Mouse (Mus musculus): Measurements from ENCODE around the gene Tfpi.

Gene Tfpi

DNA sequence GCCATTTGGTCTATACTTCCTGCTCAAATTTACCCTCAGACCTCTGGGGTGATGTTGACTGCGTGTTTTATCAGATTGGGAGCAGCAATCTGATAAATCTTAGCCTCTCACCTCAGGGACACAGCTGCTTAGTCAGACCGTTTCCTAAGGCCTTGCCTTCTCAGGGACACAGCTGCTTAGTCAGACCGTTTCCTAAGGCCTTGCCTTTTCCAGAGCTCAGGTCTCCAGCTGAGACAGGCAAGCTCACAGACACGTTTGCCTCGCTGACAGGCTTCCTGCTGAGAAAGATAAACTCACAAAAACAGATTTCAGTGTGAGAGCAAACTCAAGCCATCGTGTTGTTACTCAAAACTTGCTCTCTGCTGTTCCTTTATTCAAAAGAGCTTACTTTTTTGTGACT is 1.9 kb downstream of the Tfpi start:
- peak; percentile 44 for DNase-seq (ENCODE audit: low read depth, low spot score)

DNA sequence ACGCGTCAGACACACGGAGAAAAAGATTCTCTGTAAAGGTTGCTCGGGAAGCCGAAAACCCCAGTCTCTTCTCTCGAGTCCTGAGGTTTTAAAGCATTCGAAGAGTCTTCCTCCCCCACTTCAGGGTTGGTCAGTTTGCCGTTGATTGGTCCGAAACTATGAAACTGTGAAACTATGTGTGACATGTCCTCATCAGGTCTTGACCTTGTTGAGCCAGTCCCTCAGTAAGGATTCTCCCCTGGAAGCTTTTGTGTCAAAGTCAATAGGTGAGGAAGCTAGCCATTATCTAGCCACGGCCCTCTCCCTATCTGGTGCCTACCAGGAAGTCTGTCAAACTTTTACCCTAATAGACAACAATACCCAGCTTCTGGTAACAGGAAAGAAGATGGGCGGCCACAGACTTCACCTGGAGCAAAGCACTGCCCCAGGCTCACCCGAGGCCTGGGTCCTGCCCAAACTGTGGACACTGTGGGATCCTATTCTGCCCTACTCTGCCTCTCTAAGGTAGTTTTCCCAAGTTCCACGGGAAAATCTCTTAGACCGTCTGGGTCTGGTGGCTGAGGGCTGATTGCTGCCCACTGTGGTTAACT is 2.5 kb downstream of the Tfpi start:
- no peak for DNase-seq (ENCODE audit: low read depth, low spot score)

GRCm38 (mm10) chr2:84467391-84467790 is 9.2 kb downstream of the Tfpi start:
- DNase-seq (ENCODE audit: low read depth, low spot score), result no peak

- DNase-seq (ENCODE audit: low read depth, low spot score), result peak; percentile 97
These were observed 11.6 kb downstream of the Tfpi start for GRCm38 (mm10) chr2:84464956-84465355.

GRCm38 (mm10) chr2:84462411-84462810 is 14.2 kb downstream of the Tfpi start:
- DNase-seq (ENCODE audit: low read depth, low spot score), result peak; percentile 76

DNA sequence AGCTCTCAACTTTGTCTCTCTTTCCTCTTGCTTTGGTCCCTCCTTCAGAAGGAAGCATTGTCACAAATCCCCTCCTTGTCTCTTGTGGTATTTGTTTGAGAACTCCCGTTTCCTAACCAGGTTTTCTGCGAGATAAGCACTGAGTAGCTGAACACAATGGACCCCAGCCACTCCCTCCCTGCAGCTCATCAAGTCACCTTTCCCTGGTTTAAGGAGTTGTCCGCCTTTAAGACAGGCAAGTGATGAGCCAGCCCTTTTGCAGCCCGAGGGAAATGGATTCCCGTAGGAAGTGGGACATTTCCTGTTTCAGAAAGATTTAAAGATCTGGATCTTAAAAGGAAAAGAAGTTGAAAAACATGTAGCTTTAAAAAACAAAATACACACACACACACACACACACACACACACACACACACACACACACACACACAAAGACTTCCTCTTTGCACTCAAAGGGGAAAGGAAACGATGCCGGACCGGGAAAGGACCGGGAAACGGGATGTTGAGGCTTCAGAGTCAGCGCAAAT is 16.9 kb downstream of the Tfpi start:
- DNase-seq (ENCODE audit: low read depth, low spot score), result no peak

DNA sequence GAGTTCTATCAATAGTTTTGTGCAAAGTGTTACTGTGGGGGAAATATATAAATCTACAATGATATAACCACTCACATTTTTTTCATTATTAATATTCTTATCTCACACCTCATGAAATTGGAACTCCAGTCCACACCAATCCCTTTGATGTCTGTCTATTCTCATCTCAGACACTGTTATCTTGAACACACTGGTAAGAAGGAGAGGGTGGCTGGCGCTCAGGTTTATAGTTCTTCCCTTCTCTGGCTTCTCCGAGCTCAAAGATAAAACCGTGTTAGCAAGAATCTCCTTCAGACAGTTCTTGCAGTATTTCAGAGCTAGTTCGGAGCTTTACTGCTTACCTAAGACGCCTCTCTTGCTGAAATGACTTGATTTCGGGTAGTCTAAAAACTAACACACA is 19.4 kb downstream of the Tfpi start:
- no peak for DNase-seq (ENCODE audit: low read depth, low spot score)

GRCm38 (mm10) chr2:84455236-84455799 is 21.3 kb downstream of the Tfpi start:
- peak; percentile 94 for DNase-seq (ENCODE audit: low read depth, low spot score)

- DNase-seq (ENCODE audit: low read depth, low spot score), result no peak
These were observed 21.9 kb downstream of the Tfpi start for GRCm38 (mm10) chr2:84454551-84455235.

GRCm38 (mm10) chr2:84454051-84454450 is 22.5 kb downstream of the Tfpi start:
- DNase-seq (ENCODE audit: low read depth, low spot score), result peak; percentile 90

DNA sequence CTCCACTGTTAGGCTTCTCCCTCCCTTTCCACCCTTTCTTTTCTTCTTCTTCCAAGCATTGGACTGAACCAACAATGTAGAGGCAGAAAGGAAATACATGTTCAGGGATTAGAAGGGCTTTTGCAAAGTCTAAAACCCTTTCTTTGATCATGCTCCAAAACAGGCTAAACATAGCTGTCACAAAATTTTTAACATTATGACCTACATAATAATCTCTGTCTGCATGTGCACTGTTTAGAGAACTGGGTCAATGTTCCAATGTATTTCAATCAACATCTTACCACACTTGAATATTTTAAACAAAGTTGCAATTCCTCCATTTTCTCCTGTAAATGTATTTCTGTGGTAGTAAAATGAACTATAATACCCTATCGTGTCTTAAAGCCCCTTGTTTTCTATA is 31.1 kb downstream of the Tfpi start:
- DNase-seq (ENCODE audit: low read depth, low spot score), result no peak

GRCm38 (mm10) chr2:84441940-84442339 is 34.6 kb downstream of the Tfpi start:
- DNase-seq (ENCODE audit: low read depth, low spot score), result no peak

DNA sequence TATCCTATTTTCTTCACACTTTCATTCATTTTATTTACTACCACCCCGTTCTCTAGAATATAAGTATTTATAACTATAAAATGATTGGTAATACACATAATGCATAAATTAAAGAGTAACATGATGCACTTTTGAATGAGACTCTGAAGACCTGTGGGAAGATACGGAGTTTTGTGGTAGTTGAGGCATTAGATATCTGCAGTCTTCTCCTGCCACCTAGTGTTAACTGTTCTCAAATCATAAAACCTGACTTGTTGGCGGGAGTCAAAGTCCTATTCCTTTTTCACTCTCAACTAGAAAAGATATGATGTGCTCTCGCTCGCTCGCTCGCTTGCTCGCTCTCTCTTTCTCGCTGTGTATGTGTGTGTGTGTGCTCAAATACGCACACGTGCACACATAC is 46.9 kb downstream of the Tfpi start:
- peak; percentile 87 for DNase-seq (ENCODE audit: low read depth, low spot score)

DNA sequence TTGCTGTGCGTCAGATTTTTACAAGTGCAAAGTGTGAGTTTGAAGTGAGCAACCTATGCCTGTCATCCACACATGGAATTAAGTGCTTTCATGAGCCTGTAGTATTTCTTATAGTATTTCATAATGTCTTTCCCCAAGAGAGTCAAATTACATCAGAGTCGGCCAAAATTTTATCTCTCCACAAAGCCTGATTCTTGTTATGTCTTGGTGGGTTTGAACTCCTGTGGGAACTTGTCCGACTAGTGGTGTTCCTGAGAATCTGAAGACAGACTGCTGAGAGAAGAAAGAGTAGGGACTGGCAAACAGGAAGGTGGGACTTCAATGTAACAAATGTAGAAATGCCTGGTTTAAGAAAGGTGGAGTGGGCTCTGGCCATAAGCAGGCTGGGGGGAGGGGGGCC is 47.7 kb downstream of the Tfpi start:
- DNase-seq (ENCODE audit: low read depth, low spot score), result no peak

GRCm38 (mm10) chr2:84426531-84426930 is 50.0 kb downstream of the Tfpi start:
- DNase-seq (ENCODE audit: low read depth, low spot score), result no peak

DNA sequence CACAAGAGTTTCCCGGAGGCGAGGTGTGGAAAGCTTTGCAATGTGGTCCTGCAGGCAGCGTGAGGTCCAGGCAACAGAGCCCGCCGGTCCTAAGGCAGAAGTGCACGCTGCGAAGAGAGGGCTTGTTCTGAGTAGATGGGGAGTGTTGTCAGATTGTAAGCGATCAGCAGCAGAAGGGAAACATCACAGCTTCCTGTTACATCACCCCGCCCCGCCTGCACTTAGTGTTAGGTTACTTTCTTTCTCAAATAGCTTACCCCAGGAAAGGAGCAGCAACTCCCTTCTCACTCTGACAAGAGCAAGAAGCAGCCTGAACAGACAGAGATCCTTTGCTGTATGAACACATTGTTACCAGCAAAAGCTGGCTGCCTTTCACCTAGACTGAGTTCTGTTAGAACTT is 51.4 kb downstream of the Tfpi start, which contains the start of gene Calcrl:
Calcrl (minus strand) TSS at position 274 of the 400 bp plus-strand sequence.
- DNase-seq (ENCODE audit: low read depth, low spot score), result peak; percentile 94

- no peak for DNase-seq (ENCODE audit: low read depth, low spot score)
These were observed 60.1 kb downstream of the Tfpi start for GRCm38 (mm10) chr2:84416501-84416900.

DNA sequence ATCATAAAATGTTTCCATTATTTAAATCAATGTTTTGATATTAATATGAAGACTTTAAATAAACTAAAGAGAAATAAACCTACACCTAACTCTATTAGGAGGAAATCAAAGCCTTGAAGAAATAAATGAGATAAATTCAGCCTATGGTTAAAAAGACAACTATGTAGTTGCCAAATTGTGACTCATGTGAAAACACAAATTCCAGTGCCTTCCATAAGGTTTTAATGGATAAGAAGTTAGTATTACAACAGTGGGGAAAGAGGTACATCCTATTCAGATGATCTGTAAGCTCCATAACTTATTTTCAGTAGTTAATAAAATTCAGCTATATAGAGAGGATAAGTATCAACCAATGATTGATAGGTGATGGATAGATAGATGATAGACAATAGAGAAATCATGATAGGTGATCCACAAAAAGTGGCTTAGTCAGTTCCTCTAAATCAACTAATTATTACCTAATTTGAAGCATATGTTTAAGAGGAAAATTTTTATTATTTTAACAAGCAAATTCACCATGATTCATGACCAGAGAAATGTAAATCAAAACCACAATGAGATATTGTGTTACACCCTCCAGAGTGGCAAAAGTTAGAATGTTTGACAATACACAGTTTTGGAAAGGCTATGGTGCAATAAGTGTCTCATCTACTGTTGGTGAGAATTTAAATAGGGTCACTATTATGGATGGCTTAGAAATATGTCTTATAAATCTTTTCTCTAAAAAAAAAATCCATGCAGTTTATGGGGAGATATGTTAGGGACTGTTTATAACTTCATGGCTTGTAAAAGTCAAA is 66.6 kb downstream of the Tfpi start:
- DNase-seq (ENCODE audit: low read depth, low spot score), result peak; percentile 88

- DNase-seq (ENCODE audit: low read depth, low spot score), result peak; percentile 49
These were observed 71.7 kb downstream of the Tfpi start for GRCm38 (mm10) chr2:84404834-84405233.

DNA sequence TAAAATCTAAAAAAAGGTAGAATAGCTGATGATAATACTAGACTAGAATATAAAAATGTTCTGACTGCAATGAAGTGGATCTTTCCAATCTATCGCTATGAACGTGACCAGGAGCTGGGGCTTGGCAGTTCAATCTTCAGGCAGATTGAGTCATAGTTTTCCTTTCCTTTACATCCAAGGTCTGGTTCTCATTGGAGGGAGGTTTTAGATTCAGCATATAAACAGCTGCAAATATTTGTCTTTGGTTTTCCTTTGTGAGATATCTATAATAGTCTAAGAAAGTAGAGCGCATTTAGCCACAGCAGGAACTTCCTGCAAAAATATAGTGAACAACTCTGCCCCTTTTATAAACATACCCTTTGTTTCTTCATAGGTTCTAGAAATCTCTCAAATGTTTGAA is 73.9 kb downstream of the Tfpi start:
- no peak for DNase-seq (ENCODE audit: low read depth, low spot score)

- no peak for DNase-seq (ENCODE audit: low read depth, low spot score)
These were observed 80.0 kb downstream of the Tfpi start for GRCm38 (mm10) chr2:84396557-84396956.

DNA sequence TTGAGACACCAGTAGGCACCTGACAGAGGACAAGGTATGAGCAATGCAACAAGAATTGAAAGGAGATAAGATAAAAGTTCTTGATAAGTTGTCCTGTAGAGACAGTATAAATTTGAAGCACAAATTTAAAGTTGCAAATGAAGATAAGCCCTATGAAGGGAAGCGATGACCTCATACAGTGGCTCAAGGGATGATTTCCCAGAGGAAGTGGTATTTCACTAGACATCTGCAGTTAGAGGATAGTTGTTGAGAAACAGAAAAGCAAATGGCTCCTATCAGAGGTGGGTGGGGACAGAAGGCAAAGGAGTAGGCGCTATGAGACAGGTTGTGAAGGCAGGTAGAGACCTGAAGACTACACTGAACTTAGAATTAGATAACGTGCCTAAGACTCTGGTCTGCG is 83.3 kb downstream of the Tfpi start:
- DNase-seq (ENCODE audit: low read depth, low spot score), result no peak
